Mouse (Mus musculus) yolk sac, embryonic 10.5 days (tissue): Measurements from ENCODE around the gene Gm6525.

ENCODE experiments used
- DNase-seq: peaks from one replicate; pipeline ENCODE4 v3.0.0-alpha.2; 2017; ENCODE audit warnings: low spot score

The Gm6525 gene

DNA sequence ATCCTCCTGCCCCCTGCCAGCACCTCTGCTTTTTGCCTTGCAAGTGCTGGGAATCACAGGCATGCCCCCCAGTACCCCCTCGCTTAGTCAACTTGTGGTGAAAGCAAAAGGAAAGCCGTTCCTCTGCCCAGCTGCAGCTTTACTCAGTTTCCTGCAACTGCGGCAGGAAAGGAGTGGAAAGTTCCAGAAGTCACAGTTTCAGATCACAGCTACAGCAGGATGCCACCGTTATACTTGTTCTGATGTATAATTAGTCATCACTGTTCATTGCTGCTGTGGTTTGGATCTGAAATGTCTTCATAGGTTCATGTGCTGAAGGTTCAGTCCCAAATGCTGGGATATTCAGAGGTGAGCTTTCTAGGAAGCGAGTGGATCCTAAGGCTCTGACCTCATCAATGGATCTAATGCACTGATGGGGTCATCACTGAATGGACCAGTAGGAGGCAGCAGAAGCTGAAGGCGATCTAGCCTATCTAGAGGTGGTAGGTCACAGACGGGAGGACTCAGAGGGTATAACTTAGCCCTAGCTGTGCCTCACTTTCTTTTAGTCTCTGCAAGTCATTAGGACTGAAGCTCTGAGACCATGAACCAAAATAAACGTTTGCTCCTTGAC lies 4.4 kb upstream of the Gm6525 start:
- no peak for DNase-seq

DNA sequence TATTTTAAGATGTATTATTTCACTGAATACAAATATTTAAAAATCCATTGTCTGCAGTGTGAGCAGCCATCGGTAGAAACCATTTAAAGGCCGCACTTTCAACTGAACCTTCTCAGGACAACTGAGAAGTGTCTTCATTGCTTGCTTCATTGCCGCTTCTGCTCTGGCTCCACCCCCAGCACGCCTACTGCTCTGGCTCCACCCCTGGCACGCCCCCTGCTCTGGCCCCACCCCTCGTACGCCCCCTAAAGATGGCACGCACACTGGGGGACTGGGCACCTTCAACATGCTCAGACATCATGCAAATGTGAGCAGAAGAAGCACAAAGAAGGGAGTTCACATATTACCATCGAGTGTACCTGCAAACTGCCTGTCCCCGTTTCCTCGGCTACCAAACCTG lies 1.5 kb upstream of the Gm6525 start:
- DNase-seq: no peak

DNA sequence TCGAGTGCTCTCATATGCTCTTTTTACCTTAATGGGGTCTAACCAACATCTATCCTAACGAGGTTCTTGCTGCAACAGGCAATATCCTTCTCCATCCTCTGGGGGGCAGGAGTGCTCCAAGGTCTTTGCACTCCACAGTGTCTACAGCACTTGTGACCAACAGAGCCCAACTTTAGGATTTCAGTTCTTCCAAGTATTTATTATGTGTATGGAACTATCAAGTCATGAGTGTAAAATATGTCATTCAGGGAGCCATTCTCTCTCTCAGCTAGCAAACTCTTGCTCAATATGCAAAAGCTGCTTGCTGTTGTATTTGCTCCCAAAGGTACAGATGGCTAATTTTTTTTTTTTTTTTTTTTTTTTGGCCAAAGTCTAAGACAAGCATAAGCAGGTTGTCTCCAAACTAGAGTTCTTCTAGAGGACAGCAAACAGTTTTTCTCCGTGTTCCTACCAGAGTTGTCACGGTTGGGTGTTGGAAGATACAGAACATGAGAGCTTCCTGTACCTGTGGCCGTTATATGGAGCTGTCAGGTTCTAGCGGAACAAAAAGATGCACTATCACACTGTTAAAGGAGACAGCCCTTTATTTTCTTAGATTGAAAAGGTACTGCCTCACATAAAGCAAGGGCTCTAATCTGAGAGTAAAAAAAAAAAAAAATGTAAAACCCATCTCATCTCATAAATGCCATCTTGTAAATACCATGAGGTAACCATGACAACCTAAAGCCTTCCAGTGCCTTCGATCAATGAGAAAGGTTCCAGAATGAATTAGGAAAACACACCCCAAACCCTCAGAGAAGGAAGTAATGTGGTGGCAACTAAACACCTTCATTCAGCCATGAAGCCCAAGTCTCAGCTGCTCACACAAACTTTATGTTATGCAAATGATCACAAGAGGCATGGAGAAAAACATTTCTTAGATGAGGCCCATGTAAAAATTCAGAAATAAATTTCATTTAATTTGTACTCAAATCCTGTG lies 1.7 kb downstream of the Gm6525 start:
- DNase-seq: peak; percentile 59

DNA sequence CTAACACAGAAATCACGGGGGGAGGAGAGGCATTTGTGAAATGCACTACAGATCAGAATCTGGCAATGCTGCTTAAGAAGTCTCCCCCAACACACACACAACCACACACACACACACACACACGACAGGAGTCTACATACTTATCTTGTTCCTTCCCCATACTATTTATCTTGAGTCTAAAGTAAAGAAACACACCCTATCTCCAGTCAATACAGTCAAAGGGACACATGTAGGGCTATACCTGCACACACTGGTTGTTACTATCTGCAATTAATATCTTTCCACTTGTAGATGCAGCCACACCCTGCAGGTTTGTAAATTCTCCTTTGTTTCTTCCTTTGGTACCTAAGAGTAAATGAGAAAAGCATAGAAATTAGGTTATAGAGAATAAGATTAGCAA lies 3.9 kb downstream of the Gm6525 start:
- DNase-seq: no peak

DNA sequence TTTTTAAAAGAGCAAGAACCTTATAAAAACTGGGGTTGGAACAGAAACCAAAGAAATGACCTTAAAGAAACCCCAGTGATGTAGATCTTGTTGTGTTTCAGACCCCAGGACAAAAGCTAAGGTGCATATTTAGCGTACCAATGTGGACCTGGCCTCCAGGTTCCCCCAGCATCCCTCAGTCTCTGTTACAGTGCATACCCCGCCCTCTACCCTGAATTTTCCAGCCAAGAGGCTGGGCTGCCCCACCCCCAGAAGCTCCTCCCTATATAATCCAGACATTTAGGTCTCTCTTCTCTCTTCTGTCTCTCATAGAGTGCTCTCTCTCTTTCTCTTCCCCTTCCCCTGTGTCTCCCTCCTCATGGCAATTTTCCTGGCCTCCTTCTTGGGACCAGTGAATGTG lies 6.4 kb downstream of the Gm6525 start:
- no peak for DNase-seq

DNA sequence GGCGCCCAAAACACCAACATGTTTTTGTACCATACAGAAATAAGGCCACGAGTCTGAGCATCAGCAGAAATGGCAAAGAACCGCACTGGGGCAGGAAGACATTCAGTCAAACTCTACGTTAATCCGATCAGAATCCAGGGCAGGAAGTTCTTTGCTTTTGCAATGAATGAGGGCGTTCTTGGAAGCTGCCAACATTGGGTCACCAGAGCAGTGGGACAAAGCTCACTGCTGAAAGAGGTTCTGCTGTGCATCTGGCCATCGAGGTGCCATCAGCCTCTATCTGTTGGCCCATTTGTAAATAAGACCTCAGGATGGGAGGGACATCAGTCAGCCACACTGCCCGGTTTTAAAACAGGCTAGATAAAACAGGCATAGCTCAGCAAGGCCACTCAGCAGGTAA lies 7.2 kb downstream of the Gm6525 start:
- no peak for DNase-seq

DNA sequence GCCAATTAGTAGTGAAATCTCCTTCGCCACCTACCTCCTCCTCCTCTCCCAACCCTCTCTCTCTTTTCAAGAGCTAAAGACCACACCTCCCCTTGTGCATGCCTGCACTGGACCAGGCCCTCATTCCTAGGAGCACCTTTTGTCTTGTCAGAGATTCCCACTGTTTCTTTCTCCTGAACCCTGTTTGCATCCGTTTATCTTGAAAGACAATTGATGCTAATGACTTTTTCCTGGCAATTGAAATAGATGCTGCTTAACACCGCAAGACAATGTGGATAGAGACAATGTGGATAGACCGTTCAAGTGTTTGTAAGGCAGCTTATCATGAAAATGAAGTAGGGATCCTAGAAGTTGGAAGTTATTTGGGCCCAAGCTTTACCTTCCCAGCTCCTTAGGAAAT lies 7.8 kb downstream of the Gm6525 start:
- no peak for DNase-seq

DNA sequence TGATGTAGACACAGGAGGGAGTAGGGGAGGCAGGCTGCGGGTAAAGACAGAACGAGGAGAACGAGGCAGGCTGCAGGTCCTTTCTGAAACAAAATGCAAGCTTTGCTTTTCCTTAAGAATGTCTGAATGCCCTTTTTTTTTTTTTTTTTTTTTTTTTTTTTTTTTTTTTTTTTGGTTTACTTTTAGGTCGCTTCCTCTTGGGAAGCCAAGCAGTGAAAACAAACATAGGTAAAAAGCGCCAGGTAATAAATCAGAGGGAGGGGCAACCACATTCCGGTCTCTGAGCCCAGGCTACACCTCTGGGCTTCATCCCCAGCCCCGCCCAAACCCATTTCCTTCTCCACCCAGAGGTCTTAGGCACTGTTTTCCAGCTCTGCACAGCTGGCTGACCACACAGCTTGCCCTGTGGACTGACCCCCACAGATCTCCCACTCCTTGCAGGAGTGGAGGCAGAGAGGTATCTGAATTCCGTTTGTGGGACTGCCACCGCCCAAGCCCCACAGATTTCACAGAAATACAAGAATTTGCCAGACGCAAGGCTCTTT lies 15.8 kb downstream of the Gm6525 start:
- peak; percentile 33 for DNase-seq

DNA sequence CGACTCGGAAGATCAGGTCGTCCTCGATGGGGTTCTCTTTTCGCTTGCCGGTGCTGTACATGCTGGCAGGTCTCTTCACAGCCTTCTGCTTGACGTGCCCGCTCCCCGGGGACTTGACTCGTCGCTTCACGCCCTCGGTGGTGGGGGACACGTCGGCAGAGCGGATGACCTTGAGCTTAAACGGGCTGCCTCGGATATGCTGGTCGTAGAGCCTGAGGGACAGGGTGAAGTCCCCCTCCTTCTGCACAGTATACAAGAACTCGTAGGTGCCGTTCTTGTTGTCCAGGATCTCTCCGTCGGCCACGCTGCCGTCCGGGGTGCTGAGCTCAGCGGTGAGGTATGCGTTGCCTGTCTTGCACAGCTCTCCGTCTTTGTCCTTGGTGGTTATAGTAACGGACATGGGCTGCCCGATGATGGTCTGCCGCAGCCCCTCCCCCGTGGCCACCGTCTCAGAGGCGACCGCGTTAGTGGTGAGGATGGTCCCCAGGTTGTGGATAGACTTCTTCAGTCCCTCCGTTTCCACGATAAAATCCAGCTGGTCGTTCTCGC lies 16.7 kb downstream of the Gm6525 start:
- peak; percentile 9 for DNase-seq

DNA sequence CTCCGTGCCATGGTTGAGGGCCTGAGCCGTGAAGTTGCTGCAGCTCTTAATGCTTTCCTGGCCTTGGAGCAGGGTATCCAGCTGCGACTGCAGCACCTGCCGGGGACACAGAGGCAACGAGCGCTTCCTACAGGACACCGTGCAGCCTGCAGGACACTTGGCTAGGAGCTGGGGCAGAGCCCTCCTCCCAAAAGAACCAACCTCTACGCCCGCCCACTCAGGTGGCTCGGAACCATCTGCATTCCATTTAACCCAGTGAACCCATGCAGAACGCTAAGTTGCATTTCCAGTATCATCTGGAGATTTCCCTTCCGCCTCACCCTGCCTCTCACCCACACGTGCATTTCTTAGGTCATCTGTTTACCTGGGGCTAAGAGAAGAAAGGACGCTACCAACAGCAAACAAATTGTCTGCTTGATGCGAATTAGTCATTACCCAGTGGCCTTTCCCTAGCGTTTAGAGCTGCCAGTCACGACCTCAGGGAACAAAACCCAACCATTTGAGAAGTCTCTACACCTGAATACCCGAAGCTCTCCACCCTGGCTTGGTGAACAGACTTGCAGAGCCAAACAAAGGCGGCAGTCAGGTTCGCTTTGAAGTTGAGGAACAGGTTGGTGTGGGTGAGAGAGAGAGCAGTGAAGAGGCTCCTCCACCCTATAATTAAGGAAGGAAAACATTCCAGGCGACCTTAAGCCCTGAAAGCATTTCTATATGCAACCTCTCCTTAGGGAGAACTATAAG lies 17.4 kb downstream of the Gm6525 start:
- DNase-seq: peak; percentile 14

DNA sequence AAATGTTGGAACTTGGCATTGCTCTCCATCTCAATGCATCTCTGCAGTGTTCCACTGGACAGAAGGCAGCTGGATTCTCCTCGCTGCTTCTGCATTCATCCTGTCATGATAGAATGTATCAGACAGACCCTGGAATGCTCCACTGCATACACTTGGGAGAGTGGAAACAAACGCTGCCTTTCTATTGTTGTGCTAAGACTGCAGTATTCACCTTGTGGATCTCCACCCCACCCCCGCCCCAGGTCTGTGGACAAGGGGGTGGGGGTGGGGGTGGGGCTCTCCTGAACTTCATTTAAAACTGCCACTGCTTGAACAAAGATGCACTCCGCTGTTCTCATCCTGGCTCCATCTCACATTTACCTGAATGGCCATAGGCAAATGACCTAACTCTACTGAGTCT lies 20.0 kb downstream of the Gm6525 start:
- DNase-seq: no peak

DNA sequence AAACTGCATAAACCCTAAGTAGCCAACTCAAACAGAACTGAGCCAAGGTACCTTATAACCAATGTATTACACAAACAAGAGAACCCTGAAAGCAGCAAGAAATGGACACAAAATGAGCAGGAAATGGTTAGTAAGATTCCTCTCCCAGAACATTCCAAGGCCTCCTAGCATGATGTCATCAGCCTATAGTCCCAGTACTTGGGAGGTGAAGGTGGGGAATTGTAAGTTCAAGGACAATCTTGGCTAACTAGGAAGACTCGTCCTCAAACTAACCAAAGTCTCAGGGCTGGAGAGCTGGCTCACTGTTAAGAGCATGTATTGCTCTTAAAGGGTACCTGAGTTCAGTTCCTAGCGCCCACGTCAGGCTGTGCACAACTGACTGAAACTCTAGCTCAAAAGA lies 24.3 kb downstream of the Gm6525 start:
- DNase-seq: no peak

DNA sequence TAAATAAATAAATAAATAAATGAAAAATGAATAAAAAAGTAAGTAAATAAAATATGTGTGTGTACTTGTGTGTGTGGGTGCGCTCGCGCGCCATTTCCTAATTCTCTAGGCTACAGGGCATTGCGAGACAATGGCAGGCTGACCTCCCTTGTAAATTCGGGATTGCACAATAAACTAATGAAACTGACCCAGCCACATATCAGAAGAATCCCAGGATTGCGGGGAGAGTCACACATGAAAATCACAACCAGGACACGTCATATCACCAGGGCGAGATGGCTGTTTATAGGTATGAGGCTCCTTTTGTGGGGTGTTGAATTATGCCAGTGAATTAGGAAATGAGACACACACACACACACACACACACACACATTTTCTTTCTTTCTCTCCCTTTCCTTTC lies 25.6 kb downstream of the Gm6525 start:
- no peak for DNase-seq

DNA sequence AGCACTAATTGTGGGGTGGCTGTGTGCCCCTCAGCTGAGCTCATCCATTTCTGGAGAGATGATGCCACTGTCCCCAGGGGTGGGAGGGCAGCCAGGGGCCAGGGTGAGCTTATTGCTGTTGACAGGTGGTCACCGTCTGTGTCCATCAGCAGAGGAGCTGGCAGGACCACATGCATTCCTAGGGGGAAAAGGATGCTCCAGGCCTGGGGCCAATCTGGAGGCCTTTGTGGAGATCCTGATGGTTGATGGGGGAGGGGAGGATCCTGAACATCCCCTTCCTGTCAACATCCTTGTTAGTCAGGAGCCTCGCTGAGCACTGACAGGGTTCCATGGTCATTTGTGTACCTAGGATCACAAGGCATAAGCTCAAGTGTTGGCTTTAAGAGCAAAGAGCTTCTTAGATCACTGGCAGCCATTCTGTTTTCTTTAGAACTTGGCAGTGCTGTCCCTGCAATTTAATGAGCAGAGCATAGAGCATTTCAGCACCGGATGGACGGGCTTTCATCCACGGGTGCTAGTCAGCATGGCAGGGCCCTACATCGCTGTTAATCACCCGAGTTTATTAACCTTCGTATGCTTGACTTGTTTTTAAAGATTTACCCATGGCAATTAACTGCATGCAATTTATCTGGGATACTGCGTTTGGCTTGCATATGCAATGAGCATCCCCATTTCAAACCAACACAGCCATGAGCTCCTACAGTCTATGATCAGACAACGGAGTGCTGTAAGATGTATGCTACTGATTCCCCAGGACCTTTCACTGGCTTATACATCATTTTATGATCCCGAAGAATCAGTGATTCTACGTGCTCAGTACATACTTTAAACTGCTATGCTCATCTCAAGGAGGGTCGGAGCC lies 26.9 kb downstream of the Gm6525 start:
- no peak for DNase-seq

DNA sequence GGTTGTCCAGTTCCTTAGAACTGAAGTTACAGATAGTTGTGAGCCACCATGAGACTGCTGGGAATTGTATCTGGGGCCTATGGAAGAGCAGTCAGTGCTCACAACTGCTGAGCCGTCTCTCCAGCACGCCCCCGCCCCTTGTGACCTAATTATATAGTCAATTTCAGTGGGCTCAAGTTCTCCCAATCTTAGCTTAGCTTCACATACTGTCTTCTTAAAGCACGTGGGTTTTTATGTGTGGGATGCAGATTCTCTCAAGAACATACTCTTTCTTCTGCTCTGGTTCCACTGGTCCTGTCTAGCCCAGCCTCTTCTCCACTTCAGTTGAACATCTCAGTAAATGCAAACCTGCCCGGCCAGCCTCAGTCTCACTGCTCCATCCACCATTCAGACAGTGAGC lies 30.7 kb downstream of the Gm6525 start:
- DNase-seq: no peak

DNA sequence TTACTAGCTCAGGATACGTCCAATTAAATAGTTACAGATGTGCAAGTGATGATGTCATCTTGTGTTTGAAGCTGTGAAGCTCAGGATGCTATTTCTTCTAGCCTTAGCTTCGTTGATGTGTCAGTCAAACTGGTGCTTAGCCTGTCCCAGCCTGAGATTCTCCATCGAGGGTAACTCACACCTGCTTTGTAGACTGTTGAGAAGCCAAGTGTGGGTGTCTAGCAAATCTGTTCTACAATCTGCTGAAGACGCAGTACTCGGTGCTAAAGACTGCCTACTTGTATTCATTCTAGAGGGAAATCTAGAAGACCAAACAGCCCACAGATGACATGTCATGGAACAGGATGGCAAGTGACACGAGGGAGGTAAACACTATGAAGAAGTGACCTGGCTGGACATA lies 31.7 kb downstream of the Gm6525 start:
- no peak for DNase-seq

DNA sequence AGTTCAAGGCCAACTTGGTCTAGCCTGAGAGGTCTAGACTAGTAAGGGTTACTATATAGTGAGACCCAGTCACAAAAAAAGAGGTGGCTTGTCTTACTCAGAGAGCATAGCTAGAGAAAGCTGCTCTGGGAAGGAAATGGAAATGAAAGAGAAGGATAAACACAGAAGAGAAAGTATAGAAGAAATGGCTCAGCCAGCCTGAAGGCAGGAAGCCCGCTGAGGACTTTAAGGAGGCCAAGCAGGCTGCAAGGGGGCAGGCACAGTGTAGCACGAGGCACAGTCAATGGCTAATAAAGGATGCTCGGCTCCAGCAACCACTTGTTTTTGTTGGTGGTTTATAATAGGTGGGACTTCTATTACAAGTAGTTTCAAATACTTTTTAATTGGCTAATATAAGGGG lies 32.2 kb downstream of the Gm6525 start:
- DNase-seq: no peak

DNA sequence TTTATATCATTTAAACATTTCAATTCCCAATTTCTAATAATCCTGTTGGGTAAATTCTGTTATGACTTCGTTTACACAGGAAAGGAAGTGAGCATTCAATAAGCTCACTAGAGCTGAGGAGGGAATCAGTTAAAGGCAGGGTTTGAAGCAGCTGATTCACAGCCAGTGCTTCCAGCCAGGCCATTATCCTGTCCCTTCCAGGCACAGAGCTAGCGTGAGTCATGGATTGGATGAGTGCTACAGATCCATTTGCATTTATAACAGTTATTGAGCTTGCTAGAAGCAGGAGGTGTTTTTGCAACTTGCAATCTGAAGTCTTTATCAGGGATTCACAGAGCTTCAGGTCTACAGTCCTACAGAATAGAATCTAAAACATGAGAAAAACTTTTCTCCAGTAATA lies 33.5 kb downstream of the Gm6525 start:
- no peak for DNase-seq

DNA sequence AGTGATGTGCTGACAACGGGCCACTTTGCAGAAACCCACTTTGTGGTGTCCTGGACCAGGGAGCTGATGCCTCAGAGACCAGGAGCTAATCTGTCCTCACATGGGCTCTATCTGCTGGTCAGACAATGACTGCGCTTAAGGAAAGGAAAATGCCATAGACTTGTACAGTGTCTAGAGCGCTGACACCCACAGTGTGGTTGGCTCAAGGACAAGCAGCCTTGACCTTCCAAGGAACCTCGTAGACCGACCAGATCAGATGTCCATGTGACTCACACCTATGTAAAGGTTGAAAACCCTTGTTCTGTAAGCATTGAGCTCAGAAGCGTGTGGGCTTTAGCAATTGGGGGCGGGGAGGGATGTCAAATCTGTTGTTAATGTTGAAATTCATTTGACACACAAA lies 34.6 kb downstream of the Gm6525 start:
- no peak for DNase-seq

DNA sequence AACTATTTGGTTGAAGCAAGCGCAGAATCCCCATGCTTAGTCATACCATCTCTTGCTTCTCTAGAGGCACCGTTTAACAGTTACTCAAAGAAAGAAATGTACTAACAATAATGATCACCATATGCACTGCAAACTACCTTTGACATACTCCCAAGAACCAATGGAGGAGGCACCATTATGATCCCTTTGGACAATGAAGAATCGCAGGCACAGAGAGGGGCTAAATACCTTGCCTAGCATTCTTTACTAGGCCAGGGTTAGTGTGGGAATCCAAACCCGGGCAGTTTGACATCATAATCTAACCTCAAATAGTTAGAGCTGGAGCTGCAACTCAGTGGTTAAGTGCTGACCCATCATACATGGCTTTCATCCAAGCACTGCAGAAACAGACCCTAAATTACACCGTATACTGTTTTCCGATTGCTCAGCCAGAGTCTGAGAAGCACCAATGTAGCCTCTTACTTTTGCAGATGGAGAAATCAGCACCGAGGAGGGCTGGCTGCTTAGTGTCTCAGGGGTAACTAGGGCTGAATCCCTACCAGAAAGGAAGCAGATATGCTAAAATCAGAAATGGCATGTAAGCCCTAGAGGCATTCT lies 35.1 kb downstream of the Gm6525 start:
- no peak for DNase-seq

DNA sequence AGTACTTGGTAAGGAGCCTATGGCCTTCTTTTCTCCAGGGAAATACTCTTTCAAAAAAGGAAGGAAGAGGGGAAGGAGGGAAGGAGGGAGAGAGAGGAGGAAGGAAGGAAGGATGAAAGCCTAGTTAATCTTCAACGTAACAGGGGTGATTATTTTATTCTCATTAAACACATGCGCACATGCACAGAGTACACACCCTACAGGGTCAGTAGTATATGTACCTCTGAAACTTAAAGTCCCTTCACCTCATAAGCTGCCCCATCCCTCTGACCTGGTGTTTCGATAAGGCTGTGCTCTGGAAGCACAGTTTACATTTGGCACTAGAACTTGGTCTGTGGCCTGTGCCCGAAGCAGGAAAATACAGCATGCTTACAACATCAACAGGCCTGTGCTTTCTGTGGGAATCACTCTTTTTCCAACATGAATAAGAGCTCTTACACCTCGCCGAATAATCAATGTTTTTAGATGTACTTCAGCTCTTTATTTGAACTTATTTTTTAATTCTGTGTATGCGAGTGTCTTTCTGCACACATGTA lies 37.5 kb downstream of the Gm6525 start:
- DNase-seq: no peak
